Mouse (Mus musculus): ENCODE data around the gene Lrrn4. TPM values are rescaled to one million over a fixed set of nuclear protein-coding genes. Genes with fewer than 3 reads are reported as not detected.
A peak's percentile ranks its signal among the peaks of the same experiment; 100 is the strongest.

Lrrn4 gene
- total RNA-seq (2012; rRNA removed) (not detected in 2 replicates), total RNA-seq (2014; rRNA removed) (not detected in 2 replicates), polyA plus RNA-seq (2012; ENCODE audit: insufficient read length, low read depth) (0.08 TPM in 1 of 2 replicates, not detected in the other)

- Histone ChIP-seq H3K4me3 (replicated peaks in 1 of 3; ENCODE audit: low read depth in 2 of 3, low read length in 2 of 3, poor library complexity in 1 of 3) (peak within 1 kb of the TSS in 2 of 3 experiments; percentile 24 to 49), H3K27me3 (replicated peaks) (peaks cover 73% of the 10 kb centered on the region)
Measured at GRCm38 (mm10) chr2:132880844-132881645, at the start of gene Lrrn4. TSS of gene Lrrn4 (minus strand) at chr2:132880891.

GRCm38 (mm10) chr2:132928999-132929398 is 48.3 kb upstream of the Lrrn4 start:
- no peaks in the 10 kb centered on the region for H3K36me3 ChIP-seq (replicated peaks in 1 of 2; ENCODE audit: control insufficient read depth in 1 of 2, insufficient read depth in 1 of 2, low read length in 1 of 2)
- in situ Hi-C loops (cut with MboI; ENCODE audit: low pct_ligation_motif_present, low pct_unique_long_range_greater_than_20kb, low sequenced_read_pairs), result no loop called here
- peaks cover 3% of the 10 kb centered on the region for H3K27me3 ChIP-seq (replicated peaks)
- H3K4me3 ChIP-seq (replicated peaks in 1 of 3; ENCODE audit: low read depth in 2 of 3, low read length in 2 of 3, poor library complexity in 1 of 3), result no peak overlapping the region
- no peak overlapping the region for H3K27ac ChIP-seq (ENCODE audit: insufficient read depth, low read depth)
- H3K9ac ChIP-seq (ENCODE audit: insufficient read depth, low read depth), result no peak overlapping the region
- H3K79me2 ChIP-seq (replicated peaks; ENCODE audit: control insufficient read depth, extremely low read depth, insufficient read depth, poor library complexity, severe bottlenecking), result no peaks in the 10 kb centered on the region
- no peak overlapping the region for H3K4me2 ChIP-seq (ENCODE audit: insufficient read depth, low read depth, poor library complexity, severe bottlenecking)
- no peak for TF ChIP-seq IRF4 (IDR thresholded peaks at IDR 0.05; ENCODE audit: low read depth, low read length)
- no peak for DNase-seq (ENCODE audit: extremely low read depth)
- dilution Hi-C loops (cut with MboI; ENCODE audit: extremely low pct_ligation_motif_present, extremely low pct_unique_long_range_greater_than_20kb, low sequenced_read_pairs), result no loop called here
- H3K4me1 ChIP-seq (ENCODE audit: control insufficient read depth in 1 of 2, insufficient read depth in 2 of 2), result no peaks in the 10 kb centered on the region
- peaks cover 3% of the 10 kb centered on the region for H3K9me3 ChIP-seq (replicated peaks; ENCODE audit: low read length)

More at GRCm38 (mm10) chr2:132880844-132881645, at the start of gene Lrrn4:
- Histone ChIP-seq H3K79me2 (replicated peaks; ENCODE audit: control insufficient read depth, extremely low read depth, insufficient read depth, poor library complexity, severe bottlenecking) (no peaks in the 10 kb centered on the region), H3K36me3 (replicated peaks in 1 of 2; ENCODE audit: control insufficient read depth in 1 of 2, insufficient read depth in 1 of 2, low read length in 1 of 2) (no peaks in the 10 kb centered on the region), H3K4me1 (ENCODE audit: control insufficient read depth in 1 of 2, insufficient read depth in 2 of 2) (peaks cover 5 to 7% of the 10 kb centered on the region in 2 experiments; a peak in 3 of 4 replicates), H3K9me3 (replicated peaks; ENCODE audit: low read length) (no peaks in the 10 kb centered on the region), H3K4me2 (ENCODE audit: insufficient read depth, low read depth, poor library complexity, severe bottlenecking) (peak within 1 kb of the TSS; percentile 53), H3K9ac (ENCODE audit: insufficient read depth, low read depth) (no peak within 1 kb of the TSS), H3K27ac (ENCODE audit: insufficient read depth, low read depth) (no peak within 1 kb of the TSS)
- no peak for TF ChIP-seq NELFE (IDR thresholded peaks at IDR 0.05; ENCODE audit: low read depth, low read length)
- no peak for TF ChIP-seq POLR2A (IDR thresholded peaks at IDR 0.05; ENCODE audit: low read depth, low read length)
- no peak for TF ChIP-seq EP300 (IDR thresholded peaks at IDR 0.05; ENCODE audit: low read length)
- in situ Hi-C loops (cut with MboI; ENCODE audit: low pct_ligation_motif_present, low pct_unique_long_range_greater_than_20kb, low sequenced_read_pairs) (no loop called here), dilution Hi-C loops (cut with MboI; ENCODE audit: extremely low pct_ligation_motif_present, extremely low pct_unique_long_range_greater_than_20kb, low sequenced_read_pairs) (no loop called here)
- DNase-seq (ENCODE audit: extremely low read depth), result no peak

- Histone ChIP-seq H3K9me3 (replicated peaks; ENCODE audit: low read length) (peaks cover 3% of the 10 kb centered on the region), H3K4me2 (ENCODE audit: insufficient read depth, low read depth, poor library complexity, severe bottlenecking) (no peak overlapping the region), H3K27ac (ENCODE audit: insufficient read depth, low read depth) (no peak overlapping the region), H3K27me3 (replicated peaks) (peaks cover 3% of the 10 kb centered on the region), H3K4me1 (ENCODE audit: control insufficient read depth in 1 of 2, insufficient read depth in 2 of 2) (no peaks in the 10 kb centered on the region), H3K4me3 (replicated peaks in 1 of 3; ENCODE audit: low read depth in 2 of 3, low read length in 2 of 3, poor library complexity in 1 of 3) (no peak overlapping the region), H3K79me2 (replicated peaks; ENCODE audit: control insufficient read depth, extremely low read depth, insufficient read depth, poor library complexity, severe bottlenecking) (no peaks in the 10 kb centered on the region), H3K36me3 (replicated peaks in 1 of 2; ENCODE audit: control insufficient read depth in 1 of 2, insufficient read depth in 1 of 2, low read length in 1 of 2) (no peaks in the 10 kb centered on the region), H3K9ac (ENCODE audit: insufficient read depth, low read depth) (no peak overlapping the region)
- TF ChIP-seq MAX (IDR thresholded peaks at IDR 0.05; ENCODE audit: low read length) (no peak), SIN3A (IDR thresholded peaks at IDR 0.05; ENCODE audit: low read length) (no peak), CHD1 (IDR thresholded peaks at IDR 0.05; ENCODE audit: low read depth, low read length) (no peak), EP300 (IDR thresholded peaks at IDR 0.05; ENCODE audit: low read length) (no peak), USF1 (IDR thresholded peaks at IDR 0.05; ENCODE audit: low read depth, low read length) (no peak), ETS1 (conservative IDR thresholded peaks at IDR 0.05; ENCODE audit: low read depth, low read length) (no peak), CTCF (conservative IDR thresholded peaks at IDR 0.05 in 1 of 2, IDR thresholded peaks at IDR 0.05 in 1 of 2; ENCODE audit: low read depth in 2 of 2, low read length in 2 of 2) (no peak), ZC3H11A (IDR thresholded peaks at IDR 0.05; ENCODE audit: low read depth, low read length) (no peak), MAZ (IDR thresholded peaks at IDR 0.05; ENCODE audit: low read depth, low read length) (no peak)
- in situ Hi-C loops (cut with MboI; ENCODE audit: low pct_ligation_motif_present, low pct_unique_long_range_greater_than_20kb, low sequenced_read_pairs) (no loop called here), dilution Hi-C loops (cut with MboI; ENCODE audit: extremely low pct_ligation_motif_present, extremely low pct_unique_long_range_greater_than_20kb, low sequenced_read_pairs) (no loop called here)
- no peak for DNase-seq (ENCODE audit: extremely low read depth)
Measured at GRCm38 (mm10) chr2:132927871-132928270, 47.2 kb upstream of the Lrrn4 start.

All from CH12.LX (cell line).